Mouse (Mus musculus) c-Kit-positive CD71-negative TER-119-negative erythroid progenitor cells, embryonic 14.5 days (primary cell): ENCODE data around the gene Gja5.
"Not testable (repeated sequence)": the region's sequence is repeated elsewhere in the genome, so short reads cannot be mapped to it uniquely, and the experiment has no call there.

Experiments
- DNase-seq: peaks from one replicate; pipeline ENCODE4 v3.0.0-alpha.2; 2013; ENCODE audit warnings: low read depth

Gja5 gene

GRCm38 (mm10) chr3:97037119-97037518 lies 132.6 kb downstream of the Gja5 start:
- no peak for DNase-seq

GRCm38 (mm10) chr3:97039721-97040120 lies 135.2 kb downstream of the Gja5 start:
- DNase-seq, result no peak

GRCm38 (mm10) chr3:97044188-97044587 lies 139.7 kb downstream of the Gja5 start:
- DNase-seq, result no peak

GRCm38 (mm10) chr3:97047757-97048156 lies 143.3 kb downstream of the Gja5 start:
- DNase-seq, result no peak

- peak; percentile 13 for DNase-seq
Measured at GRCm38 (mm10) chr3:97048360-97048759, 143.9 kb downstream of the Gja5 start.

GRCm38 (mm10) chr3:97051264-97051744 lies 146.8 kb downstream of the Gja5 start:
- no peak for DNase-seq

GRCm38 (mm10) chr3:97052069-97052799 lies 147.7 kb downstream of the Gja5 start:
- DNase-seq, result no peak

GRCm38 (mm10) chr3:97058704-97059103 lies 154.2 kb downstream of the Gja5 start:
- DNase-seq, result no peak

GRCm38 (mm10) chr3:97060119-97060518 lies 155.6 kb downstream of the Gja5 start:
- no peak for DNase-seq

GRCm38 (mm10) chr3:97062814-97063213 lies 158.3 kb downstream of the Gja5 start:
- DNase-seq, result no peak

GRCm38 (mm10) chr3:97064046-97064445 lies 159.6 kb downstream of the Gja5 start:
- no peak for DNase-seq

GRCm38 (mm10) chr3:97069589-97069988 lies 165.1 kb downstream of the Gja5 start:
- not testable (repeated sequence) for DNase-seq

- not testable (repeated sequence) for DNase-seq
Measured at GRCm38 (mm10) chr3:97071916-97072315, 167.4 kb downstream of the Gja5 start.

GRCm38 (mm10) chr3:97072361-97072760 lies 167.9 kb downstream of the Gja5 start:
- not testable (repeated sequence) for DNase-seq

GRCm38 (mm10) chr3:97075744-97076350 lies 171.4 kb downstream of the Gja5 start:
- DNase-seq, result not testable (repeated sequence)

- DNase-seq, result peak; percentile 16
Measured at GRCm38 (mm10) chr3:97076412-97076811, 171.9 kb downstream of the Gja5 start.

- DNase-seq, result no peak
Measured at GRCm38 (mm10) chr3:97078436-97078835, 173.9 kb downstream of the Gja5 start.

- no peak for DNase-seq
Measured at GRCm38 (mm10) chr3:97082156-97082555, 177.7 kb downstream of the Gja5 start.

- DNase-seq, result peak; percentile 30
Measured at GRCm38 (mm10) chr3:97087326-97087725, 182.8 kb downstream of the Gja5 start.

- DNase-seq, result not testable (repeated sequence)
Measured at GRCm38 (mm10) chr3:97088291-97088690, 183.8 kb downstream of the Gja5 start.

- not testable (repeated sequence) for DNase-seq
Measured at GRCm38 (mm10) chr3:97091971-97092370, 187.5 kb downstream of the Gja5 start.

GRCm38 (mm10) chr3:97096664-97097063 lies 192.2 kb downstream of the Gja5 start:
- not testable (repeated sequence) for DNase-seq
